Mouse (Mus musculus) lung, postnatal 14 days (tissue): ENCODE results near the gene Cox4i2.

ENCODE experiments used
- DNase-seq: peaks from one replicate; pipeline ENCODE4 v3.0.0; 2021

Gene Cox4i2

GRCm38 (mm10) chr2:152753944-152754711 lies at the start of gene Cox4i2:
Cox4i2 (plus strand) TSS chr2:152754173.
- peak; percentile 42 for DNase-seq

DNA sequence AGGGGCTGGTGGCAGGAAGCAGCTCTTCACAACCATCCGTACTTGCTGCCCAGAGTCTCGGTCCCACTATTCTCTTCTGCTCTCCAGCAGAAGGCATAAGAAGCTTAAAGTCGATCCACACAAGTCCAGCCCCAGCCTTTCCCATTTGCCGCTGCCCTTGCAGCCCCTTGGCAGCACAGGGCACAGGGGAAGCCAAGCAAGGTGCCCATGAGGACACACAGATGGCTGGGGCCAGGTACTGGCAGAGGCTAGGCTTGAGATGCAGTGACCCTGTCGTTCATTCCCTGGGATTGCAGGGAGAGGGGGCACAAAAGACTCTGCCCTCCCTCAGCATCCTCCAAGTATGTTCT lies 49.7 kb upstream of the Cox4i2 start:
- no peak for DNase-seq

DNA sequence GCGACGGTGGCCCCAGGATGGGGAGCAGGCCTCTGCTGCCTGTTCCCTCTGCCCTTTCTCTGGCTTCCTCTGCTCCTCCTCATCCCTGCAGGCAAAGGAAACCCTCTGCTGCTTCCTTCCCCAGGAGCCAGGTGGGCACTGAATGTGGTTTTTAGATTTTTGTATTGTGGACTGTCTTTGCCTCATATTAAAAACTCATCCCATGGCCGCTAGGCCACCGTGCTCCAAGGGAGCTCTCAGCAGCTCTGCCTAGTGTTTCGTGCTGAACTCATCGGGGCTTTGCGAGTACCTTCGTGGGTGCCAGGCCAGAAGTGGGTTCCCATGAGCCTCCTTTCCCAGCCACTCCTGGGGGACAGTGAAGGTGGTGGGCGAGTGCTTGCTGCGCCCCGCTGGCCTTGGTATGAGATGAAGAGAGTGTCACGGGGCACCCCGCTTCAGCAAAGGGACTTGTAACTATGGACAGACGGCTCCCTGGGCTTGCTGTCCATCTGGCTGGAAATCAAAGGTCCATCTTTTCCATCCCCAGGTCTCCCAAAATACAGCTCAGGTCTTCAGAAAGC lies 49.1 kb upstream of the Cox4i2 start:
- no peak for DNase-seq

- peak; percentile 84 for DNase-seq
These were observed 47.9 kb upstream of the Cox4i2 start for GRCm38 (mm10) chr2:152705993-152706571.

DNA sequence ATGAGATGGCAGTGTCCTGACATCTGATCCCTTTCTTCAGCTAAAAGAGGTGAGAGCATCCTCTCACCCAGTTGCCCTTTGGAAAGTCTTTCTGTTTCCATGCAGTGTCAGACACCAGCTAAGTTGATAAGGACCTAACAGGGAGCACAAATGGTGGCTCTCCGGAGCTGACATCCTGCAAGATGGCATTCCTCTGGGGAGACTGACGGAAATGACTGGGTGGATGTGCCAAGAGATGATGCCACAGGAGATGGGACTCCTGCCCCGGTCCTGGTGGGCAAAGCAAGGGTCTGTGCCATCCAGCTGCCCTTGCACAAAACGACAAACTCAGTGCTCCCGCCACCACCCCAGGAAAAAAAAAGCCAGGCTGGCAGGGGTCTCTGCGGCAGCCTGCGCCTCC lies 46.8 kb upstream of the Cox4i2 start:
- DNase-seq, result no peak

- peak; percentile 93 for DNase-seq
These were observed 46.3 kb upstream of the Cox4i2 start for GRCm38 (mm10) chr2:152707627-152708026.

DNA sequence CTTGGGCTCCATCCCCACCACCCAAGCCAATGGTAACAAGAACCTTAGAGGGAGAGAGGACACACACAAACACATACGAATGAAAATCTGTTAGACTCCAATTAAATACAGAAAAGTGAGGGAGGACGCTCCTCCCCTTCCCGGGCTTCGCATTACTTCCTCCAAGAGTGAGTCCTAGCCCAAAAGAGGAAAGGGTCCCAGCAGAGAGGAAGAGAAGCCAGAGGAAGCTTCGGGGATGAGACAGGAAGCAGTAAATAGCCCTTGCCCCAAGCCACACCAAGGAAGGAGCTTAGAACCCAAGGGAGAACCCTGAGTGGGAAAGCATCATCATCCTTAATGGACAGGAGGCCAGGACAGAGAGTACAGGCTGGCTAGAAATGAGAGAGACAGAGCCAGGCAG lies 44.9 kb upstream of the Cox4i2 start:
- DNase-seq, result no peak

GRCm38 (mm10) chr2:152716241-152716772 lies 37.7 kb upstream of the Cox4i2 start:
- no peak for DNase-seq

- DNase-seq, result no peak
These were observed 36.3 kb upstream of the Cox4i2 start for GRCm38 (mm10) chr2:152717652-152718051.

DNA sequence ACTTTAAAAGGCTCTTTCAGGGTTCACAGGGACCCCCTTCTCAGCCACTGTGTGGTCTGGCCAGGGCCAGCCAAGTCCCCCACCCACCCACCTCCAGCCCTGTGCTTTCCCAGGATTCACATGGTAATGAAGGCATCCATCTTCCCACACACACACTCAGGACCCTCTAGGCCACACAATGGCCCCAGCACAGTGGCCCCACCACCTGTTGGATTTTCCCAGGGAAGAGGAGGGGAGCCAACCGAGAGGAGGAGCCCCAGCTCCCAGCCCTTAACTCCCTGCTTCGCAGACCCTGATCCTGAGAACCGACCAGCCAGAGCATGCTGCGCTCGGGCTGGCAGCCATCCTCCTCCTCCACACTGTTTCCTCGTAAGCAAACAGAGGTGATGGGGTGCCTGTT lies 35.9 kb upstream of the Cox4i2 start:
- DNase-seq, result no peak

GRCm38 (mm10) chr2:152723651-152724331 lies 30.2 kb upstream of the Cox4i2 start:
- peak; percentile 69 for DNase-seq

GRCm38 (mm10) chr2:152724332-152724723 lies 29.6 kb upstream of the Cox4i2 start:
- DNase-seq, result no peak

GRCm38 (mm10) chr2:152725178-152725750 lies 28.7 kb upstream of the Cox4i2 start:
- DNase-seq, result no peak

- no peak for DNase-seq
These were observed 27.8 kb upstream of the Cox4i2 start for GRCm38 (mm10) chr2:152726213-152726612.

DNA sequence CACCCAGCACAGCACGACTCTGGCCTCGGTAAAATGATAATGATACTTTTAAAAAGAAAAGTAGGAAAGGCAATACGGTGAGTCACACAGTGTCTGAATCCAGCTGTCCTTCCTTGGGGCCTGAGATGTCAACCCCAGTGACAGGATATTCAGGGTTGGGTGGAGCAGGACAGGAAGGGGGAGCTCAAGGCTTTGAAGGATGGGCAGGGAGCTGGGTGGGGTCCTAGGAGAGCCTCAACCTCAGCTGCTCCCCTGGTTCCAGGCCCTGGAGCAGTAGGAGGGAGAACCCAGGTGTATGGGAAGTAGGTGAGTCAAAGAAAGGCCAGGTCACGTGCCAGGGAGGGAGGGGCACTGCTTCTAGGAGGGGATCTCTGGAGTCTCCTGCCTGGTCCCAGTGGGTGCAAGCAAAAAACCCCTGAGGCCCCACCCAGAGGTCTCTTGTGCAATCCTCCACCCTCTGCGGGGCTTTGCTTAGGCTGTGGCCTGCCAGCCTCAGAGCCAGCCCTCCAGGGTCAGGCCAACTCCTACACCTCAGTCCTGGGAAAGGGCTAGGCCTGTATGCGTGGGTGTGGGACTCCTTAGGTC lies 27.1 kb upstream of the Cox4i2 start:
- no peak for DNase-seq

DNA sequence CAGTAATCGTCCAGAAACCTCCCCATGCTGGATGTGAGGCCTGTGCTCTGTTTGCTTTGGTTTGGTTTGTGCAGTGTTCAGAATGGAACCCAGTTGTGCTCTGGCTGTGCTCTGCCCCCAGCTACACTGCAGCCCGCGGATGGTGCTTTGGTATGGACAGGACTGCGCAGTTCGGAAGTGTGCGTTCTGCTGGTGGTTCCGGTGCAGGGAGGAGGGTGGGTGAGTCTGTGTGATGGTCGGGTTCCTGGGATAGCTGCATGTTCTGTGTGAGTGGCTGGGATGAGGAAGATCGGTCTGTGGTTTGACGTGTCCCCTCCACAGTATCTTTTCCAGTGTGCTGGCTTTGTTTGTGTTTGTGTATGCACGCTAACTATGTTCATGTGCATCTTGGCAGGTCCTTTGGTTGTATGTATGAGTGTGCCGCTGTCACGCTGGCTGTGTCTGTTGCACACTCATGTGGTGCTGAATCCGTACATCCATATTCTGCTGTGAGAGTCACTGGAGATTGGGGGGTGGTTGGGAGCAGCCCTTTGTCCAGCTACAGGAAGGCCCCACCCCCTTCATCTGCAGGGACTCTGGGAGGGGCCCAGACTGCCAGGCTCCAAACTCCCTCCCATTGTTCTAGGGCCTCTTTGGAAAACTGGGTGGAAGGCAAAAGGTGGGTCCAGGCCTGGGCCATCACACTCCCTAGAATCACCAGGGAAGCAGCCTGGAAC lies 26.0 kb upstream of the Cox4i2 start:
- DNase-seq, result peak; percentile 59

- no peak for DNase-seq
These were observed 25.4 kb upstream of the Cox4i2 start for GRCm38 (mm10) chr2:152728594-152728993.

DNA sequence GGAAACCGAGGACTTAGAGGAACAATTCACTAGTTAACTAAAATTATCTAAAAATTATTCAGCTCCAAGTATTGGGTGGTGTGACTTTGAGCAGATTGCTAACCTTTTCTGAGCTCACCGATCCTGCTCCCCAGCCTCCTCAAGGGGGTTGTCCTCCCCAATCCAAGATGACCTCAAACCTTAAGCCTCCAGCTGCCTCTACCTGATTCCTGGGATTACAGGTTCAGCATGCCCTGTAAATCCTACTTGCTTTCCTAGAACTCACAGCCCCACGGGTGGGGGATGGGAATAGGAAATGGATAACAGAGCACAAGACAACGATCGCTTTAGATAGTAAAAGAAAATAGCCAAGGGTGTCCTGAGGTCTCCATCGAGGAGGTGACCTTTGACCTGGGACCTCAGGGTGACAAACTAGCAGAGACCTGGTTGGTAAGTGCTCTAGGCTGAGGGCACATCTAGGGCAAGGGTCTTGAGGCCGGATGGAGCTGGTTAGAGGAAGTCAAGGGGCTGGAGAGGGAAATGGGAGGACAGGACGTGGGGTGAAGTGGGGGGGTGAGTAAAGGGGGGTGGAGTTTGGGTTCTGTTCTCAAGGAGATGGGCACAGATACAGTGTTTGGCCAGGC lies 24.8 kb upstream of the Cox4i2 start:
- no peak for DNase-seq

- peak; percentile 57 for DNase-seq
These were observed 24.3 kb upstream of the Cox4i2 start for GRCm38 (mm10) chr2:152729636-152730020.

GRCm38 (mm10) chr2:152733201-152733600 lies 20.8 kb upstream of the Cox4i2 start:
- no peak for DNase-seq

DNA sequence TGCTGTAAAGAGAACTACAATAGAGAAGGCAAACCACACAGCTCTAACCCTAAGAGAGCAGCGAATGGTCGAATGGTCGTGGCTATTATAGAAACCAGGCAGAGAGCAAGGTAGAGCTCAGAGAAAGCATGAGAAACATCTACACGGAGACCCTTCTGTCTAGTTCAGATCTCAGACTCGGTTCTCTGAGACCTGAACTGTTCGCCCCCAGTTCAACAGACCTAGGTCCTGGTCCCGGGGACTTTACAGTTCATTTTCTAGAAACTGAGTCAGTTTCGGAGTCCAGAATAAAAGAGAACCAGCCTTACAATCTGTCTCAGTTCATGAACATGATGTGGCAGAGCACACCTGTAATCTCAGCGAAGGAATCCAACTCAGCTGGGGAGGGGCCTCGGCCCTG lies 19.5 kb upstream of the Cox4i2 start:
- no peak for DNase-seq

- DNase-seq, result peak; percentile 96
These were observed 19.0 kb upstream of the Cox4i2 start for GRCm38 (mm10) chr2:152734984-152735383.
